Mouse (Mus musculus): ENCODE measurements around the gene Tmem104. TPM values are rescaled to one million over a fixed set of nuclear protein-coding genes. Genes with fewer than 3 reads are reported as not detected.

Gene Tmem104
- total RNA-seq, 1 experiment from 2014 or later, result 3.7 TPM

GRCm38 (mm10) chr11:115195933-115196332 is 8.6 kb downstream of the Tmem104 start:
- peak; percentile 64 for ATAC-seq (replicated peaks; ENCODE audit: low read depth, poor library complexity, severe bottlenecking)

GRCm38 (mm10) chr11:115197558-115197957 is 10.3 kb downstream of the Tmem104 start:
- ATAC-seq (replicated peaks; ENCODE audit: low read depth, poor library complexity, severe bottlenecking), result no peak

GRCm38 (mm10) chr11:115198932-115199384 is 11.7 kb downstream of the Tmem104 start:
- no peak for ATAC-seq (replicated peaks; ENCODE audit: low read depth, poor library complexity, severe bottlenecking)

- no peak for ATAC-seq (replicated peaks; ENCODE audit: low read depth, poor library complexity, severe bottlenecking)
Measured at GRCm38 (mm10) chr11:115200520-115200919, 13.2 kb downstream of the Tmem104 start.

- ATAC-seq (replicated peaks; ENCODE audit: low read depth, poor library complexity, severe bottlenecking), result peak; percentile 96
Measured at GRCm38 (mm10) chr11:115202316-115202715, 15.0 kb downstream of the Tmem104 start.

- no peak for ATAC-seq (replicated peaks; ENCODE audit: low read depth, poor library complexity, severe bottlenecking)
Measured at GRCm38 (mm10) chr11:115202756-115203155, 15.5 kb downstream of the Tmem104 start.

- ATAC-seq (replicated peaks; ENCODE audit: low read depth, poor library complexity, severe bottlenecking), result no peak
Measured at GRCm38 (mm10) chr11:115208126-115208525, 20.8 kb downstream of the Tmem104 start.

GRCm38 (mm10) chr11:115208776-115209732 is 21.8 kb downstream of the Tmem104 start:
- ATAC-seq (replicated peaks; ENCODE audit: low read depth, poor library complexity, severe bottlenecking), result peak; percentile 86

- ATAC-seq (replicated peaks; ENCODE audit: low read depth, poor library complexity, severe bottlenecking), result no peak
Measured at GRCm38 (mm10) chr11:115209958-115210357, 22.7 kb downstream of the Tmem104 start.

GRCm38 (mm10) chr11:115212116-115212515 is 24.8 kb downstream of the Tmem104 start:
- ATAC-seq (replicated peaks; ENCODE audit: low read depth, poor library complexity, severe bottlenecking), result no peak

- no peak for ATAC-seq (replicated peaks; ENCODE audit: low read depth, poor library complexity, severe bottlenecking)
Measured at GRCm38 (mm10) chr11:115215123-115215522, 27.8 kb downstream of the Tmem104 start.

- no peak; the same call in 1 of the 2 replicates for ATAC-seq (replicated peaks; ENCODE audit: low read depth, poor library complexity, severe bottlenecking)
Measured at GRCm38 (mm10) chr11:115217439-115218410, 30.4 kb downstream of the Tmem104 start.

GRCm38 (mm10) chr11:115219263-115219662 is 32.0 kb downstream of the Tmem104 start:
- no peak for ATAC-seq (replicated peaks; ENCODE audit: low read depth, poor library complexity, severe bottlenecking)

GRCm38 (mm10) chr11:115219685-115220084 is 32.4 kb downstream of the Tmem104 start:
- no peak for ATAC-seq (replicated peaks; ENCODE audit: low read depth, poor library complexity, severe bottlenecking)

GRCm38 (mm10) chr11:115222077-115222476 is 34.8 kb downstream of the Tmem104 start:
- no peak for ATAC-seq (replicated peaks; ENCODE audit: low read depth, poor library complexity, severe bottlenecking)

GRCm38 (mm10) chr11:115222570-115222969 is 35.3 kb downstream of the Tmem104 start:
- no peak for ATAC-seq (replicated peaks; ENCODE audit: low read depth, poor library complexity, severe bottlenecking)

- peak; percentile 57 for ATAC-seq (replicated peaks; ENCODE audit: low read depth, poor library complexity, severe bottlenecking)
Measured at GRCm38 (mm10) chr11:115223451-115223850, 36.2 kb downstream of the Tmem104 start.

GRCm38 (mm10) chr11:115223877-115224276 is 36.6 kb downstream of the Tmem104 start:
- 0 out of 2 replicates have a peak, but pooled peaks have one; percentile 8 for ATAC-seq (replicated peaks; ENCODE audit: low read depth, poor library complexity, severe bottlenecking)

- ATAC-seq (replicated peaks; ENCODE audit: low read depth, poor library complexity, severe bottlenecking), result no peak
Measured at GRCm38 (mm10) chr11:115224889-115225288, 37.6 kb downstream of the Tmem104 start.

GRCm38 (mm10) chr11:115225301-115225700 is 38.0 kb downstream of the Tmem104 start:
- no peak for ATAC-seq (replicated peaks; ENCODE audit: low read depth, poor library complexity, severe bottlenecking)
